Mouse (Mus musculus) left cerebral cortex, postnatal 25 days (tissue): ENCODE data around the gene Gatb. TPM values are rescaled to one million over a fixed set of nuclear protein-coding genes. Genes with fewer than 3 reads are reported as not detected.

Experiments used
- DNase-seq, 2 experiments: peaks; one replicate each; pipeline ENCODE4 v3.0.0; 2022; ENCODE audit warnings: low spot score in 2 of 2, mixed read lengths in 1 of 2
- intact Hi-C: fragments of 180-260 bp; cut with DNase I; formaldehyde crosslinking; loops from one replicate; pipeline ENCODE4 v1.15.1; 2025
- total RNA-seq, 2 experiments: library from RNA; stranded (reverse); gene quantifications; 2 replicates each; pipeline ENCODE4 v1.2.3; 2021

Gatb gene
- total RNA-seq, 2 experiments from 2014 or later: 20.3 to 22.4 TPM

- intact Hi-C loops: no loop called here
- DNase-seq: peak in 1 of 2 experiments; percentile 74
These were observed 109.7 kb downstream of the Gatb start for GRCm38 (mm10) chr3:85683618-85684017.

DNA sequence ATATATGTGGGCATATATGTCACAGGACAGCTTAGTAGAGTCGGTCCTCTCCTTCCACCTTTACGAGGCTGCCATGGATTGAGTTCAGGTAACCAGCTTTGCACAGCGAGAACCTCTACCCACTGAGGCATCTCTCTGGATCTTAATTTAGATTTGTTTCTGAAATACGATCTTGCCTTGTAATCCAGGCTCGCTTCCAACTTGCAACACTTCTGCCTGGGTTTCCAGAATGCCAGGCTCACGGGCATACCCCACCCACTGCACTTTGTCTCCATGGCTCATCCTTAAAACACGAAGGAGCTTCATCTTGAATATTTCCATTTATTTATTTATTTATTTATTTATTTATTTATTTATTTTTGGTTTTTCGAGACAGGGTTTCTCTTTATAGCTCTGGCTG lies 111.4 kb downstream of the Gatb start:
- DNase-seq: no peak
- intact Hi-C loops: no loop called here

DNA sequence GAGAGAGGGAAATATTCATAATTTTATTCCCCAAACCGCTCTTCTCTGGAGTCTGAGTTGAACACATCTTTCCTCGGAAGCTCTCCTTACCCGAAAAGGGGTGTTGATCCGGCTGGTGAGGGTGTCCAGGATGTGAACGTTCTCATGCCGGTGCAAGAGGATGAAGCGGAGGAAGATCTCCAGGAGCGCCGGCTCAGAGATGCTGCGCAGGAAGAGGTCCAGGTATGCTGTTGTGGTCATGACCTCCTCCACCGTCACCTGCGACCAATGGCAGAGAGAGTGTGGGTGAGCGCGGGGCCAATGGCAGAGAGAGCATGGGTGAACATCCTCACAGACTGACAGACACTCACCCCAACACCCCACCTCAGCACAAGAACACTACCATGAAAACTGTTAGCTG lies 114.4 kb downstream of the Gatb start:
- intact Hi-C loops: no loop called here
- DNase-seq: no peak

GRCm38 (mm10) chr3:85691134-85691533 lies 117.2 kb downstream of the Gatb start:
- intact Hi-C loops: no loop called here
- DNase-seq: no peak

DNA sequence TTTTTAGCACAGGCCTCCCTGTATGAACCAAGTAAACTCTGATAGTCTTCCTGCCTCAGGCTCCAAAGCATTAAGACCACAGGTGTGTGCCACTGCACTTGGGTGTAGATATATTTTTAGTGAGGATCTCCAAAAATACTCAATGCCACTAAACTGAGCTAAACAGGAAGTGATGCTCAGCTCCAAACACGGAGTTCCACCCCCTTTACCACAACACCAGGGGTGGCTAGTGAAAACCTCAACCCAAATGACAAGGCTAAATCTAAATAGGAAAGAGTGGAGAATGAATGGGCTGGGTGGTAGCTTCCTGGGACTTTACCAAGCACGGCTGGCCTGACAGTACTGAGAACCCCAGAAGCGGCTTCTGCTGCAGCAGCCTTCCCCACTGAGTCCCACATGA lies 119.1 kb downstream of the Gatb start:
- DNase-seq: no peak
- intact Hi-C loops: no loop called here

DNA sequence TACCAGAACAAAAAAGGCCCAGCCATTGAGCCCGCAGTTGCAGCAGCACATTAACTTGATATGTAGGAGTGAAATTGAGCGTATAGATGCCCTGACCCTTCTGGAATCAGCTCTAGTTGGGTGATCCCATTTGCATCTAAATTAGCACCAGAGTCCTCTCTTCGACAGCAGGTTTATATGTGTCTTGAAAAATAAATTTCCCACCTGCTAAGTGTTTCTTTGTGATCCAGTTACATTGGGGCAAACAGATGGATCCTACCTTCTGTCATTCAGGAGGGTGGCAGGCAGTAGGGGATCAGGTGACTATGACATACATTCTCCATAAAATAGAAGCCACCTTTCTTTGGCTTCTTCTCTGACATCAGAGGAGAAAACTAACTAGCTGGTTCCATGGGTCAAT lies 121.1 kb downstream of the Gatb start:
- intact Hi-C loops: no loop called here
- DNase-seq: no peak

- DNase-seq: no peak
These were observed 124.6 kb downstream of the Gatb start for GRCm38 (mm10) chr3:85698496-85698895.

GRCm38 (mm10) chr3:85703141-85703882 lies 129.4 kb downstream of the Gatb start:
- intact Hi-C loops: no loop called here
- no peak for DNase-seq

More at GRCm38 (mm10) chr3:85698496-85698895, 124.6 kb downstream of the Gatb start:
- intact Hi-C loops: no loop called here

Other genes starting within 250 kb of the Gatb start
- 1 to 10 TPM; 3.6 to 5.2 TPM for gene Fam160a1, start 243.2 kb downstream of the Gatb start, total RNA-seq